ENCODE assay signal across 10 mouse cellular contexts in genomic region chr15:57616880-57617391, GRCm38 (mm10).
DNase-seq lines count a peak whose midpoint lies in the region; ATAC-seq and TF ChIP-seq lines count a peak whose summit lies in the region.
"Had no signal": no experiment of that assay in that cellular context is flagged by ENCODE, and none has a peak within 500 bp of the region (broad histone marks: within the 10 kb centered on the region; RNA-seq: fewer than 3 reads in every experiment).

No protein-coding gene starts in this region.

- 62% methylated on average over 11 of the region's 11 CpGs for WGBS in heart, embryonic 16.5 days
- WGBS in kidney, adult 2 months, result 31% methylated on average over 11 of the region's 11 CpGs
- WGBS in thymus, adult 2 months, result 76% methylated on average over 11 of the region's 11 CpGs

- TF ChIP-seq POLR2A in kidney, adult 2 months (IDR thresholded peaks at IDR 0.05; ENCODE audit: low read depth, low read length), result no peak
- TF ChIP-seq POLR2A in thymus, adult 2 months (IDR thresholded peaks at IDR 0.05; ENCODE audit: control insufficient read depth, extremely low read depth, insufficient read depth, low read length, poor library complexity), result no peak

- H3K4me2 ChIP-seq in heart, embryonic 16.5 days (ENCODE audit: low read depth, low read length), result no peak overlapping the region
- H3K4me2 ChIP-seq: midbrain, embryonic 13.5 days had no signal

- no peaks in the 10 kb centered on the region; the same call in 1 of the 2 replicates for H3K27me3 ChIP-seq in heart, embryonic 16.5 days (ENCODE audit: control insufficient read depth, insufficient read depth, low read length)
- H3K27me3 ChIP-seq in kidney, adult 2 months (replicated peaks; ENCODE audit: control insufficient read depth, insufficient read depth, low read length), result no peaks in the 10 kb centered on the region
- H3K27me3 ChIP-seq in thymus, adult 2 months (ENCODE audit: control insufficient read depth, insufficient read depth, low read length), result no peaks in the 10 kb centered on the region
- H3K27me3 ChIP-seq: midbrain, embryonic 13.5 days had no signal

- no peaks in the 10 kb centered on the region for H3K9me3 ChIP-seq in heart, embryonic 16.5 days (replicated peaks; ENCODE audit: control insufficient read depth, low read length)
- H3K9me3 ChIP-seq: midbrain, embryonic 13.5 days had no signal

- TF ChIP-seq CTCF in kidney, adult 2 months (conservative IDR thresholded peaks at IDR 0.05; ENCODE audit: insufficient read depth, insufficient read length, low read depth, low read length), result no peak; the same call in 1 of the 2 replicates
- TF ChIP-seq CTCF in thymus, adult 2 months (IDR thresholded peaks at IDR 0.05; ENCODE audit: borderline replicate concordance, control insufficient read depth, extremely low read depth, insufficient read depth, low read length, poor library complexity), result no peak

- no peak overlapping the region for H3K9ac ChIP-seq in heart, embryonic 16.5 days (ENCODE audit: low read length)
- H3K9ac ChIP-seq: midbrain, embryonic 13.5 days had no signal

- H3K4me1 ChIP-seq in heart, embryonic 16.5 days (ENCODE audit: control insufficient read depth, insufficient read depth, low read length), result no peaks in the 10 kb centered on the region
- no peaks in the 10 kb centered on the region for H3K4me1 ChIP-seq in kidney, adult 2 months (ENCODE audit: control insufficient read depth, insufficient read depth, low read length)
- no peaks in the 10 kb centered on the region for H3K4me1 ChIP-seq in thymus, adult 2 months (replicated peaks; ENCODE audit: control insufficient read depth, insufficient read depth, low read length)
- H3K4me1 ChIP-seq: midbrain, embryonic 13.5 days had no signal

- peak overlapping the region; percentile 14; the same call in 1 of the 2 replicates for H3K27ac ChIP-seq in heart, embryonic 16.5 days (ENCODE audit: low read length)
- H3K27ac ChIP-seq in kidney, adult 2 months (ENCODE audit: insufficient read depth, low read depth, low read length), result no peak overlapping the region
- H3K27ac ChIP-seq in thymus, adult 2 months (ENCODE audit: control insufficient read depth, insufficient read depth, low read length), result no peak overlapping the region
- H3K27ac ChIP-seq: midbrain, embryonic 13.5 days had no signal

- ATAC-seq in heart, embryonic 16.5 days (replicated peaks; ENCODE audit: extremely low read depth, insufficient read depth, low FRiP score), result no peak
- ATAC-seq: midbrain, embryonic 13.5 days had no signal

- no peaks in the 10 kb centered on the region for H3K36me3 ChIP-seq in heart, embryonic 16.5 days (ENCODE audit: control insufficient read depth, insufficient read depth)
- H3K36me3 ChIP-seq in kidney, adult 2 months (ENCODE audit: control insufficient read depth, insufficient read depth, low read length), result no peaks in the 10 kb centered on the region
- H3K36me3 ChIP-seq in thymus, adult 2 months (ENCODE audit: control insufficient read depth, insufficient read depth, low read length), result no peaks in the 10 kb centered on the region
- H3K36me3 ChIP-seq: midbrain, embryonic 13.5 days had no signal

- no peak overlapping the region for H3K4me3 ChIP-seq in heart, embryonic 16.5 days (ENCODE audit: low read length)
- no peak overlapping the region for H3K4me3 ChIP-seq in kidney, adult 2 months (ENCODE audit: insufficient read depth, low read depth, low read length)
- no peak overlapping the region for H3K4me3 ChIP-seq in thymus, adult 2 months (ENCODE audit: control insufficient read depth, insufficient read depth, low read length)
- H3K4me3 ChIP-seq: midbrain, embryonic 13.5 days had no signal

- no peak for DNase-seq in heart, adult 8-10 months (ENCODE audit: low spot score)
- peak; percentile 5 for DNase-seq in NIH3T3 (ENCODE audit: low read depth)
- peak; percentile 57 for DNase-seq in cerebellum, adult 9-10 months
- DNase-seq in kidney, adult 2 months, result peak; percentile 62
- DNase-seq in frontal cortex, postnatal 10 days (ENCODE audit: low spot score in 2 of 2), result no peak
- no peak for DNase-seq in thymus, adult 2 months
- DNase-seq in neural tube, embryonic 10.5 days (ENCODE audit: extremely low spot score, low spot score), result no peak
- DNase-seq: right cerebral cortex, postnatal 25 days had no signal

Comparison
In these comparisons a context has a peak if more than half of its experiments do, and no peak if none do; other contexts are left out.
1. DNase-seq: peak in NIH3T3 (single experiment), cerebellum, adult 9-10 months (single experiment) and kidney, adult 2 months (single experiment); none in heart, adult 8-10 months (single experiment), frontal cortex, postnatal 10 days (0 of 2), thymus, adult 2 months (single experiment) and neural tube, embryonic 10.5 days (single experiment).